Mouse (Mus musculus): ENCODE data around the gene Slc1a2. TPM values are rescaled to one million over a fixed set of nuclear protein-coding genes. Genes with fewer than 3 reads are reported as not detected.

Slc1a2 gene
- polyA plus RNA-seq, 1 experiment from 2014 or later: 0.32 TPM

DNA sequence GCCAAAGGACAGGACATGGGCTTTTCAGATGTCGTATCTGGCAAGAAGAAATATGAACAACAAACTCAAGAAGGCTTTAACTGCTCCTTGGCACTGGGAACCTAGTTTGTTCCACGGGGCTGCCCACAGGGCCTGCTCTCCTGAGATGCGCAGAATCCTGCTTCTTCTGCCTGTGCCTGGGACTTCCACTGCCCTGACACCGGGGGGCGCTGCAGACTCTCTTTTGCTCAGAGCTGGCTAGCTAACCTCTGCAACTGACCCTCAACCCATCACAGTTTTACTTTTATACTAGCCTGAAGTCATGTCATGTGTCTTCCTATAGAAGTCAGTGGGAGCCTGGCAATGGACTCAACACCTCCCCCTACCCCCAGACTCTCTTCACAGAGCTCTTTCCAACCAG lies 23.7 kb downstream of the Slc1a2 start:
- H3K36me3 ChIP-seq (ENCODE audit: control insufficient read depth, insufficient read depth, low read length): no peaks in the 10 kb centered on the region
- no peak overlapping the region for H3K9ac ChIP-seq (ENCODE audit: low read length)
- H3K4me1 ChIP-seq (ENCODE audit: control insufficient read depth in 2 of 2, insufficient read depth in 2 of 2, low read length in 2 of 2): no peaks in the 10 kb centered on the region
- no peaks in the 10 kb centered on the region for H3K9me3 ChIP-seq (ENCODE audit: control insufficient read depth, low read length)
- ATAC-seq (ENCODE audit: insufficient number of reproducible peaks, insufficient read depth, low FRiP score, low read depth): no peak
- no peak overlapping the region for H3K4me2 ChIP-seq (ENCODE audit: low read length)
- no peak overlapping the region for H3K27ac ChIP-seq (replicated peaks in 1 of 2; ENCODE audit: control insufficient read depth in 1 of 2, insufficient read depth in 1 of 2, low read depth in 2 of 2, low read length in 2 of 2)
- WGBS: 46% methylated on average over 5 of the region's 5 CpGs
- no peaks in the 10 kb centered on the region; the same call in 1 of the 2 replicates for H3K27me3 ChIP-seq (ENCODE audit: control insufficient read depth, insufficient read depth, low read length)
- H3K4me3 ChIP-seq (ENCODE audit: control insufficient read depth in 1 of 2, insufficient read depth in 1 of 2, low read depth in 1 of 2, low read length in 2 of 2): no peak overlapping the region

- ATAC-seq (ENCODE audit: insufficient number of reproducible peaks, insufficient read depth, low FRiP score, low read depth): no peak
- Histone ChIP-seq H3K4me3 (ENCODE audit: control insufficient read depth in 1 of 2, insufficient read depth in 1 of 2, low read depth in 1 of 2, low read length in 2 of 2) (no peak overlapping the region), H3K27ac (replicated peaks in 1 of 2; ENCODE audit: control insufficient read depth in 1 of 2, insufficient read depth in 1 of 2, low read depth in 2 of 2, low read length in 2 of 2) (no peak overlapping the region), H3K4me2 (ENCODE audit: low read length) (no peak overlapping the region), H3K4me1 (ENCODE audit: control insufficient read depth in 2 of 2, insufficient read depth in 2 of 2, low read length in 2 of 2) (no peaks in the 10 kb centered on the region), H3K27me3 (ENCODE audit: control insufficient read depth, insufficient read depth, low read length) (no peaks in the 10 kb centered on the region; the same call in 1 of the 2 replicates), H3K9ac (ENCODE audit: low read length) (no peak overlapping the region), H3K36me3 (ENCODE audit: control insufficient read depth, insufficient read depth, low read length) (no peaks in the 10 kb centered on the region), H3K9me3 (ENCODE audit: control insufficient read depth, low read length) (no peaks in the 10 kb centered on the region)
- WGBS: 82% methylated on average over 7 of the region's 7 CpGs
Observed at GRCm38 (mm10) chr2:102685371-102686107, 27.1 kb downstream of the Slc1a2 start.

DNA sequence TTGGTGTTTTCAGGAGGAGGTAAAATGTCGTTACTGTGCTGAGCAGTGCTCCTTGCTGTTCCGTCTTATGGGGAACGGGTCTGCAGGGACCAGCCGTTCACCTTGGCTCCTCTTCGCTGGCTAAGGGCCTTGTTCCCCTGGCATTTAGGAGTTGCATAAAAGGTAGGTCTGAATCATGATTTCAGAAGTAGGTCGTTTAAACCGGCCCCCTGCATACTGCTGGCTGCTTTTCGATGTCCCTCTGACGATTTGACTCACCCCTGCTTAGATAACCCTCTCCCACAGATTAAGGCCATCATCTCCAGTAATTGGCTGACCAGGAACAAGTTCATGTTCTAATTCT lies 27.6 kb downstream of the Slc1a2 start:
- H3K36me3 ChIP-seq (ENCODE audit: control insufficient read depth, insufficient read depth, low read length): no peaks in the 10 kb centered on the region
- WGBS: 68% methylated on average over 9 of the region's 9 CpGs
- H3K9ac ChIP-seq (ENCODE audit: low read length): no peak overlapping the region
- H3K9me3 ChIP-seq (ENCODE audit: control insufficient read depth, low read length): no peaks in the 10 kb centered on the region
- no peaks in the 10 kb centered on the region; the same call in 1 of the 2 replicates for H3K27me3 ChIP-seq (ENCODE audit: control insufficient read depth, insufficient read depth, low read length)
- no peak overlapping the region for H3K4me3 ChIP-seq (ENCODE audit: control insufficient read depth in 1 of 2, insufficient read depth in 1 of 2, low read depth in 1 of 2, low read length in 2 of 2)
- H3K4me1 ChIP-seq (ENCODE audit: control insufficient read depth in 2 of 2, insufficient read depth in 2 of 2, low read length in 2 of 2): no peaks in the 10 kb centered on the region
- ATAC-seq (ENCODE audit: insufficient number of reproducible peaks, insufficient read depth, low FRiP score, low read depth): no peak
- H3K27ac ChIP-seq (replicated peaks in 1 of 2; ENCODE audit: control insufficient read depth in 1 of 2, insufficient read depth in 1 of 2, low read depth in 2 of 2, low read length in 2 of 2): no peak overlapping the region
- H3K4me2 ChIP-seq (ENCODE audit: low read length): no peak overlapping the region

DNA sequence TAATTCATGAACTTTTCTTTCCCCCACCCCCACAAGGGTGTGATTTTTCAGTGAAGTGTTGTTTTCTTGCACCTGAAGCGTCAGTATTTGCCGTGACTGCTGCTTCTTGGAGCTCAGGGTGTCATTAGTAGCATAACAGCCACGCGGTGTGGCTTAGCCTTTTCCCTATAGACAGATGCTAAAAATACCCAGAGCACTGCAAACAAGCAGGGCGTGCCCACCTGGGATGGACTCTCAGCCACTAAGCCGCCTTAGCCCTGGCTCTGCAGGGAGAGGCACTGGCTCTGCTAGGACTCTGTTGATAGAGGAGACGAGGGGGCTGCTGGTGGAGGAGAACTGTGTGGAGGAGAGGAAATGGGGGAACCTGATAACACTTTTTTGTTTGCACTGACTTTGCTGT lies 35.1 kb downstream of the Slc1a2 start:
- Histone ChIP-seq H3K9me3 (ENCODE audit: control insufficient read depth, low read length) (no peaks in the 10 kb centered on the region), H3K4me1 (ENCODE audit: control insufficient read depth in 2 of 2, insufficient read depth in 2 of 2, low read length in 2 of 2) (peaks cover 8 to 13% of the 10 kb centered on the region in 2 experiments), H3K9ac (ENCODE audit: low read length) (no peak overlapping the region), H3K36me3 (ENCODE audit: control insufficient read depth, insufficient read depth, low read length) (no peaks in the 10 kb centered on the region), H3K27ac (replicated peaks in 1 of 2; ENCODE audit: control insufficient read depth in 1 of 2, insufficient read depth in 1 of 2, low read depth in 2 of 2, low read length in 2 of 2) (no peak overlapping the region), H3K4me2 (ENCODE audit: low read length) (no peak overlapping the region), H3K27me3 (ENCODE audit: control insufficient read depth, insufficient read depth, low read length) (no peaks in the 10 kb centered on the region), H3K4me3 (ENCODE audit: control insufficient read depth in 1 of 2, insufficient read depth in 1 of 2, low read depth in 1 of 2, low read length in 2 of 2) (no peak overlapping the region)
- WGBS: 24% methylated on average over 7 of the region's 7 CpGs
- ATAC-seq (ENCODE audit: insufficient number of reproducible peaks, insufficient read depth, low FRiP score, low read depth): no peak

DNA sequence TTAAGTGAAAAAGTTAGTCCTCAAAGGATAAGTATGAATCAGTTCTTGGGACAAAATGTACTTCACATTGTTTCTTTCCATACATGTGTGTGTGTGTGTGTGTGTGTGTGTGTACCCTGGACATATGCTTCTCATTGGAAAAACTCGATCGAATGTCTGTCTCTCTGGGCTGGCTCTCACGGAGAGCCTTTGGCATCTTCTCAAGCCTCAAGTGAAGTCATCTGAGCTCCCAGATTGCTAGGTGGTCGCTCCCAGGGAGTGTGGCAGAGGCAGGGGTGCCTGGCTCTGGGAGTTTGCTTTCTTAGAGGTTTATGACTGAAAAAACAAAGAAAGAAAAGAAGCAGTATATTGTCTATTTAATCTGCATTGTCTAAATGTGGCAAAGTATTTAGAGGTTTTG lies 36.3 kb downstream of the Slc1a2 start:
- Histone ChIP-seq H3K9ac (ENCODE audit: low read length) (no peak overlapping the region), H3K4me3 (ENCODE audit: control insufficient read depth in 1 of 2, insufficient read depth in 1 of 2, low read depth in 1 of 2, low read length in 2 of 2) (no peak overlapping the region), H3K27ac (replicated peaks in 1 of 2; ENCODE audit: control insufficient read depth in 1 of 2, insufficient read depth in 1 of 2, low read depth in 2 of 2, low read length in 2 of 2) (no peak overlapping the region), H3K36me3 (ENCODE audit: control insufficient read depth, insufficient read depth, low read length) (no peaks in the 10 kb centered on the region), H3K4me1 (ENCODE audit: control insufficient read depth in 2 of 2, insufficient read depth in 2 of 2, low read length in 2 of 2) (peaks cover 8 to 13% of the 10 kb centered on the region in 2 experiments), H3K27me3 (ENCODE audit: control insufficient read depth, insufficient read depth, low read length) (no peaks in the 10 kb centered on the region), H3K4me2 (ENCODE audit: low read length) (no peak overlapping the region), H3K9me3 (ENCODE audit: control insufficient read depth, low read length) (no peaks in the 10 kb centered on the region)
- WGBS: 79% methylated on average over 4 of the region's 4 CpGs
- ATAC-seq (ENCODE audit: insufficient number of reproducible peaks, insufficient read depth, low FRiP score, low read depth): no peak

- Histone ChIP-seq H3K27me3 (ENCODE audit: control insufficient read depth, insufficient read depth, low read length) (no peaks in the 10 kb centered on the region), H3K36me3 (ENCODE audit: control insufficient read depth, insufficient read depth, low read length) (no peaks in the 10 kb centered on the region), H3K9ac (ENCODE audit: low read length) (no peak overlapping the region), H3K9me3 (ENCODE audit: control insufficient read depth, low read length) (no peaks in the 10 kb centered on the region), H3K4me1 (ENCODE audit: control insufficient read depth in 2 of 2, insufficient read depth in 2 of 2, low read length in 2 of 2) (peaks cover 8 to 13% of the 10 kb centered on the region in 2 experiments), H3K4me3 (ENCODE audit: control insufficient read depth in 1 of 2, insufficient read depth in 1 of 2, low read depth in 1 of 2, low read length in 2 of 2) (no peak overlapping the region), H3K27ac (replicated peaks in 1 of 2; ENCODE audit: control insufficient read depth in 1 of 2, insufficient read depth in 1 of 2, low read depth in 2 of 2, low read length in 2 of 2) (no peak overlapping the region), H3K4me2 (ENCODE audit: low read length) (no peak overlapping the region)
- no peak for ATAC-seq (ENCODE audit: insufficient number of reproducible peaks, insufficient read depth, low FRiP score, low read depth)
Observed at GRCm38 (mm10) chr2:102695541-102695940, 37.1 kb downstream of the Slc1a2 start.

- Histone ChIP-seq H3K4me2 (ENCODE audit: low read length) (no peak overlapping the region), H3K4me1 (ENCODE audit: control insufficient read depth in 2 of 2, insufficient read depth in 2 of 2, low read length in 2 of 2) (peaks cover 8 to 13% of the 10 kb centered on the region in 2 experiments), H3K9me3 (ENCODE audit: control insufficient read depth, low read length) (no peaks in the 10 kb centered on the region), H3K27me3 (ENCODE audit: control insufficient read depth, insufficient read depth, low read length) (no peaks in the 10 kb centered on the region), H3K27ac (replicated peaks in 1 of 2; ENCODE audit: control insufficient read depth in 1 of 2, insufficient read depth in 1 of 2, low read depth in 2 of 2, low read length in 2 of 2) (no peak overlapping the region), H3K4me3 (ENCODE audit: control insufficient read depth in 1 of 2, insufficient read depth in 1 of 2, low read depth in 1 of 2, low read length in 2 of 2) (no peak overlapping the region), H3K9ac (ENCODE audit: low read length) (no peak overlapping the region), H3K36me3 (ENCODE audit: control insufficient read depth, insufficient read depth, low read length) (no peaks in the 10 kb centered on the region)
- 49% methylated on average over 2 of the region's 2 CpGs for WGBS
- no peak for ATAC-seq (ENCODE audit: insufficient number of reproducible peaks, insufficient read depth, low FRiP score, low read depth)
Observed at GRCm38 (mm10) chr2:102697732-102698131, 39.3 kb downstream of the Slc1a2 start.

- Histone ChIP-seq H3K4me1 (ENCODE audit: control insufficient read depth in 2 of 2, insufficient read depth in 2 of 2, low read length in 2 of 2) (no peaks in the 10 kb centered on the region), H3K36me3 (ENCODE audit: control insufficient read depth, insufficient read depth, low read length) (no peaks in the 10 kb centered on the region)
- WGBS: 87% methylated on average over 7 of the region's 7 CpGs
Observed at GRCm38 (mm10) chr2:102699921-102700320, 41.5 kb downstream of the Slc1a2 start.

More at GRCm38 (mm10) chr2:102699921-102700320, 41.5 kb downstream of the Slc1a2 start:
- ATAC-seq (ENCODE audit: insufficient number of reproducible peaks, insufficient read depth, low FRiP score, low read depth): no peak
- Histone ChIP-seq H3K9me3 (ENCODE audit: control insufficient read depth, low read length) (no peaks in the 10 kb centered on the region), H3K4me2 (ENCODE audit: low read length) (no peak overlapping the region), H3K27me3 (ENCODE audit: control insufficient read depth, insufficient read depth, low read length) (no peaks in the 10 kb centered on the region), H3K27ac (replicated peaks in 1 of 2; ENCODE audit: control insufficient read depth in 1 of 2, insufficient read depth in 1 of 2, low read depth in 2 of 2, low read length in 2 of 2) (no peak overlapping the region), H3K9ac (ENCODE audit: low read length) (no peak overlapping the region), H3K4me3 (ENCODE audit: control insufficient read depth in 1 of 2, insufficient read depth in 1 of 2, low read depth in 1 of 2, low read length in 2 of 2) (no peak overlapping the region)

Data from heart, embryonic 14.5 days (tissue).